Mouse (Mus musculus) CH12.LX (cell line): ENCODE results near the gene Trim23. TPM values are rescaled to one million over a fixed set of nuclear protein-coding genes. Genes with fewer than 3 reads are reported as not detected.

Experiments used
- DNase-seq: peaks from one replicate; pipeline ENCODE4 v3.0.0-alpha.2; 2013; ENCODE audit errors: extremely low read depth
- H3K27ac ChIP-seq: 2 replicates; pipeline ENCODE4 v1.5.1; 2012; ENCODE audit warnings: low read depth, mild to moderate bottlenecking, control low read depth, moderate library complexity; ENCODE audit not compliant: insufficient read depth
- H3K27me3 ChIP-seq: replicated peaks from 2 replicates; pipeline ENCODE3; 2012; ENCODE audit warnings: inconsistent platforms
- H3K36me3 ChIP-seq, 2 experiments: replicated peaks in 1 of 2; 2 replicates each; pipeline versions ENCODE3 to v1.6.1; 2012; ENCODE audit warnings: inconsistent platforms in 1 of 2, low read length in 1 of 2, mild to moderate bottlenecking in 1 of 2, mixed read lengths in 1 of 2, moderate library complexity in 1 of 2; ENCODE audit not compliant: control insufficient read depth in 1 of 2, insufficient read depth in 1 of 2
- H3K4me1 ChIP-seq, 2 experiments: 2 replicates each; pipeline ENCODE4 v1.6.1; 2012; ENCODE audit warnings: inconsistent platforms in 1 of 2, moderate library complexity in 1 of 2; ENCODE audit not compliant: insufficient read depth in 2 of 2, control insufficient read depth in 1 of 2
- H3K4me2 ChIP-seq: 2 replicates; pipeline ENCODE4 v1.6.1; 2012; ENCODE audit warnings: low read depth, mild to moderate bottlenecking, control low read depth; ENCODE audit not compliant: poor library complexity, insufficient read depth, severe bottlenecking
- H3K4me3 ChIP-seq, 3 experiments: fragments of 150-350 bp in 1 of 3; sonication (generic) in 1 of 3; replicated peaks in 1 of 3; 2 replicates each; pipeline versions ENCODE3 to v1.5.1; 2011 to 2012; ENCODE audit warnings: low read depth in 2 of 3, low read length in 2 of 3, mild to moderate bottlenecking in 2 of 3, moderate library complexity in 2 of 3, control low read depth in 1 of 3, improper control_type of control experiment in 1 of 3, inconsistent platforms in 1 of 3, mixed read lengths in 1 of 3; ENCODE audit not compliant: poor library complexity in 1 of 3
- H3K79me2 ChIP-seq: replicated peaks from 2 replicates; pipeline ENCODE4 v1.6.1; 2012; ENCODE audit warnings: mild to moderate bottlenecking, moderate library complexity; ENCODE audit not compliant: control insufficient read depth, poor library complexity, insufficient read depth, severe bottlenecking; ENCODE audit errors: extremely low read depth
- H3K9ac ChIP-seq: 2 replicates; pipeline ENCODE4 v1.6.1; 2012; ENCODE audit warnings: low read depth, mild to moderate bottlenecking, control low read depth, moderate library complexity; ENCODE audit not compliant: insufficient read depth
- H3K9me3 ChIP-seq: replicated peaks from 2 replicates; pipeline ENCODE3; 2012; ENCODE audit warnings: low read length, inconsistent platforms, mixed read lengths
- CTCF ChIP-seq, 2 experiments: IDR thresholded peaks in 1 of 2; conservative IDR thresholded peaks in 1 of 2; 2 replicates each; pipeline ENCODE4 v1.5.1; 2011 to 2012; ENCODE audit warnings: low read depth in 2 of 2, low read length in 2 of 2, improper control_type of control experiment in 1 of 2, inconsistent platforms in 1 of 2, mild to moderate bottlenecking in 1 of 2, moderate library complexity in 1 of 2
- ELF1 ChIP-seq: IDR thresholded peaks from 2 replicates; pipeline ENCODE4 v1.6.1; 2014; ENCODE audit warnings: low read depth, mild to moderate bottlenecking, inconsistent platforms, low read length, improper control_type of control experiment
- EP300 ChIP-seq: IDR thresholded peaks from 2 replicates; pipeline ENCODE4 v1.6.1; 2011; ENCODE audit warnings: low read length, improper control_type of control experiment
- ETS1 ChIP-seq: conservative IDR thresholded peaks from 2 replicates; pipeline ENCODE4 v1.6.1; 2012; ENCODE audit warnings: low read depth, mild to moderate bottlenecking, inconsistent platforms, low read length, improper control_type of control experiment, moderate library complexity
- GABPA ChIP-seq: IDR thresholded peaks from 2 replicates; pipeline ENCODE4 v1.6.1; 2012; ENCODE audit warnings: low read depth, low read length, improper control_type of control experiment, inconsistent platforms; ENCODE audit not compliant: insufficient replicate concordance
- HCFC1 ChIP-seq: IDR thresholded peaks from 2 replicates; pipeline ENCODE4 v1.6.1; 2012; ENCODE audit warnings: low read depth, mild to moderate bottlenecking, inconsistent platforms, low read length, improper control_type of control experiment
- IRF4 ChIP-seq: IDR thresholded peaks from 2 replicates; pipeline ENCODE4 v1.6.1; 2014; ENCODE audit warnings: low read depth, mild to moderate bottlenecking, inconsistent platforms, low read length, improper control_type of control experiment
- JUND ChIP-seq: conservative IDR thresholded peaks from 2 replicates; pipeline ENCODE4 v1.6.1; 2011; ENCODE audit warnings: low read depth, low read length, improper control_type of control experiment
- KAT2A ChIP-seq: IDR thresholded peaks from 2 replicates; pipeline ENCODE4 v1.6.1; 2012; ENCODE audit warnings: low read length, improper control_type of control experiment, inconsistent platforms; ENCODE audit not compliant: insufficient replicate concordance
- MAFK ChIP-seq: IDR thresholded peaks from 2 replicates; pipeline ENCODE4 v1.6.1; 2011; ENCODE audit warnings: low read length, improper control_type of control experiment; ENCODE audit not compliant: insufficient replicate concordance
- MAX ChIP-seq: IDR thresholded peaks from 2 replicates; pipeline ENCODE4 v1.6.1; 2011; ENCODE audit warnings: low read length, improper control_type of control experiment
- MEF2A ChIP-seq: IDR thresholded peaks from 2 replicates; pipeline ENCODE4 v1.6.1; 2014; ENCODE audit warnings: low read depth, mild to moderate bottlenecking, inconsistent platforms, low read length, improper control_type of control experiment, borderline replicate concordance
- MXI1 ChIP-seq: IDR thresholded peaks from 2 replicates; pipeline ENCODE4 v1.6.1; 2011; ENCODE audit warnings: mild to moderate bottlenecking, low read depth, low read length, improper control_type of control experiment
- NRF1 ChIP-seq: IDR thresholded peaks from 2 replicates; pipeline ENCODE4 v1.6.1; 2014; ENCODE audit warnings: low read depth, mild to moderate bottlenecking, inconsistent platforms, low read length, improper control_type of control experiment, moderate library complexity
- PAX5 ChIP-seq: IDR thresholded peaks from 2 replicates; pipeline ENCODE4 v1.6.1; 2012; ENCODE audit warnings: low read length, inconsistent platforms, mixed read lengths
- POLR2A ChIP-seq: IDR thresholded peaks from 2 replicates; pipeline ENCODE4 v1.6.1; 2011; ENCODE audit warnings: low read depth, mild to moderate bottlenecking, improper control_type of control experiment, low read length
- POLR2AphosphoS2 ChIP-seq: IDR thresholded peaks from 2 replicates; pipeline ENCODE4 v1.6.1; 2011; ENCODE audit warnings: low read depth, low read length, improper control_type of control experiment
- RAD21 ChIP-seq: IDR thresholded peaks from 2 replicates; pipeline ENCODE4 v1.6.1; 2011; ENCODE audit warnings: low read depth, mild to moderate bottlenecking, low read length, improper control_type of control experiment, moderate library complexity
- RCOR1 ChIP-seq: conservative IDR thresholded peaks from 2 replicates; pipeline ENCODE4 v1.6.1; 2012; ENCODE audit warnings: low read depth, mild to moderate bottlenecking, inconsistent platforms, low read length, improper control_type of control experiment
- SIN3A ChIP-seq: IDR thresholded peaks from 2 replicates; pipeline ENCODE4 v1.6.1; 2012; ENCODE audit warnings: low read length, improper control_type of control experiment, inconsistent platforms
- SMC3 ChIP-seq: IDR thresholded peaks from 2 replicates; pipeline ENCODE4 v1.6.1; 2011; ENCODE audit warnings: low read depth, low read length, improper control_type of control experiment
- TBP ChIP-seq: conservative IDR thresholded peaks from 2 replicates; pipeline ENCODE4 v1.6.1; 2011; ENCODE audit warnings: low read depth, low read length, improper control_type of control experiment
- TCF12 ChIP-seq: IDR thresholded peaks from 2 replicates; pipeline ENCODE4 v1.6.1; 2014; ENCODE audit warnings: low read depth, mild to moderate bottlenecking, inconsistent platforms, low read length, improper control_type of control experiment
- UBTF ChIP-seq: IDR thresholded peaks from 2 replicates; pipeline ENCODE4 v1.6.1; 2012; ENCODE audit warnings: low read depth, mild to moderate bottlenecking, inconsistent platforms, low read length, improper control_type of control experiment, moderate library complexity
- ZC3H11A ChIP-seq: IDR thresholded peaks from 2 replicates; pipeline ENCODE4 v1.6.1; 2012; ENCODE audit warnings: low read depth, mild to moderate bottlenecking, inconsistent platforms, low read length, improper control_type of control experiment
- ZKSCAN1 ChIP-seq: IDR thresholded peaks from 2 replicates; pipeline ENCODE4 v1.6.1; 2012; ENCODE audit warnings: low read depth, inconsistent platforms, low read length, improper control_type of control experiment, borderline replicate concordance
- ZNF384 ChIP-seq: IDR thresholded peaks from 2 replicates; pipeline ENCODE4 v1.6.1; 2012; ENCODE audit warnings: low read depth, low read length, improper control_type of control experiment, inconsistent platforms
- dilution Hi-C: fragments of 300-500 bp; cut with MboI; formaldehyde crosslinking; loops from 2 replicates; pipeline ENCODE4 v1.14.3; 2020; ENCODE audit warnings: low sequenced_read_pairs; ENCODE audit not compliant: extremely low pct_unique_long_range_greater_than_20kb, extremely low pct_ligation_motif_present
- in situ Hi-C: fragments of 300-500 bp; cut with MboI; formaldehyde crosslinking; loops from 3 replicates; pipeline ENCODE4 v1.14.3; 2019; ENCODE audit warnings: low sequenced_read_pairs, low pct_ligation_motif_present, low pct_unique_long_range_greater_than_20kb, mixed read lengths
- polyA plus RNA-seq: library from polyadenylated mRNA; unstranded; fragments of >175 nt; gene quantifications from 2 replicates; pipeline ENCODE4 v1.2.1, GENCODE M21; 2012; ENCODE audit warnings: low read depth; ENCODE audit not compliant: insufficient read length
- total RNA-seq, 2 experiments: library from RNA; depleted of rRNA; stranded (reverse); fragments of 300-350 nt in 1 of 2; fragments of >200 nt in 1 of 2; gene quantifications; 2 replicates each; pipeline ENCODE4 v1.2.3; 2012 to 2014

Gene Trim23
- total and polyA plus RNA-seq, 3 experiments: 10.3 to 20.4 (median 11.6) TPM

GRCm38 (mm10) chr13:104139369-104140209, 39.0 kb upstream of the Trim23 start:
- no peaks in the 10 kb centered on the region for H3K79me2 ChIP-seq
- no peak overlapping the region for H3K4me3 ChIP-seq
- no peak overlapping the region for H3K4me2 ChIP-seq
- dilution Hi-C loops (no loop called here), in situ Hi-C loops (no loop called here)
- no peak overlapping the region for H3K9ac ChIP-seq
- H3K27me3 ChIP-seq: no peaks in the 10 kb centered on the region
- peak; percentile 77 for DNase-seq
- no peak overlapping the region for H3K27ac ChIP-seq
- H3K4me1 ChIP-seq: peaks cover 0 to 6% of the 10 kb centered on the region in 2 experiments; a peak in 1 of 4 replicates
- no peaks in the 10 kb centered on the region for H3K9me3 ChIP-seq
- TF ChIP-seq ELF1: peak; percentile 63
- TF ChIP-seq NRF1: no peak
- peak; percentile 65 for TF ChIP-seq HCFC1
- no peak for TF ChIP-seq MEF2A
- TF ChIP-seq MAFK: no peak
- TF ChIP-seq ETS1: 0 out of 2 replicates have a peak, but pooled peaks have one; percentile 10
- no peak for TF ChIP-seq MAX
- TF ChIP-seq CTCF (conservative IDR thresholded peaks at IDR 0.05 in 1 of 2, IDR thresholded peaks at IDR 0.05 in 1 of 2; ENCODE audit: low read depth in 2 of 2, low read length in 2 of 2): peak; percentile 74 to 82
- no peak for TF ChIP-seq IRF4
- TF ChIP-seq TCF12: no peak
- TF ChIP-seq SMC3: peak; percentile 39
- no peak for TF ChIP-seq ZKSCAN1
- no peak for TF ChIP-seq ZNF384
- TF ChIP-seq MXI1: no peak
- no peak for TF ChIP-seq GABPA
- no peak for TF ChIP-seq EP300
- no peak for TF ChIP-seq POLR2AphosphoS2
- TF ChIP-seq ZC3H11A: no peak
- no peak for TF ChIP-seq UBTF
- TF ChIP-seq TBP: no peak
- TF ChIP-seq KAT2A: no peak
- no peak for TF ChIP-seq RCOR1
- TF ChIP-seq POLR2A: no peak
- no peak for TF ChIP-seq PAX5
- TF ChIP-seq JUND: no peak
- peak; percentile 32 for TF ChIP-seq RAD21
- no peak for TF ChIP-seq SIN3A
- H3K36me3 ChIP-seq: peaks cover 30 to 67% of the 10 kb centered on the region in 2 experiments
